Mouse (Mus musculus): ENCODE results near the gene Cldn6. TPM values are rescaled to one million over a fixed set of nuclear protein-coding genes. Genes with fewer than 3 reads are reported as not detected.

The Cldn6 gene
- polyA plus RNA-seq, 2 experiments = 11.3 to 13.6 TPM

- peaks cover 7% of the 10 kb centered on the region; the same call in 1 of the 2 replicates for H3K4me1 ChIP-seq (ENCODE audit: control insufficient read depth, insufficient read depth, low read length)
- no peak overlapping the region for H3K9ac ChIP-seq (ENCODE audit: low read depth, low read length, severe bottlenecking)
- H3K4me2 ChIP-seq (replicated peaks; ENCODE audit: low read depth, low read length, severe bottlenecking) = no peak overlapping the region
- H3K27me3 ChIP-seq (ENCODE audit: control insufficient read depth, insufficient read depth, low read length) = peaks cover 12% of the 10 kb centered on the region
- TF ChIP-seq POLR2A (IDR thresholded peaks at IDR 0.05; ENCODE audit: borderline replicate concordance, extremely low read depth, insufficient read depth, insufficient read length) = no peak
- no peaks in the 10 kb centered on the region for H3K9me3 ChIP-seq (ENCODE audit: control insufficient read depth, low read length)
- ATAC-seq (ENCODE audit: low FRiP score, low read depth) (no peak), DNase-seq (ENCODE audit: low spot score) (no peak)
- no peak overlapping the region for H3K27ac ChIP-seq (replicated peaks; ENCODE audit: low read depth, low read length)
- no peaks in the 10 kb centered on the region for H3K36me3 ChIP-seq (ENCODE audit: control insufficient read depth, insufficient read depth, low read length)
- WGBS = 53% methylated on average over 1 of the region's 1 CpGs
- no peak overlapping the region for H3K4me3 ChIP-seq (replicated peaks; ENCODE audit: low read length)
These were observed 15.4 kb downstream of the Cldn6 start for GRCm38 (mm10) chr17:23694491-23694890.

- H3K9ac ChIP-seq (ENCODE audit: low read depth, low read length, severe bottlenecking) = no peak overlapping the region
- ATAC-seq (ENCODE audit: low FRiP score, low read depth) (no peak), DNase-seq (ENCODE audit: low spot score) (no peak)
- WGBS = 6% methylated on average over 3 of the region's 3 CpGs
- no peak overlapping the region for H3K4me2 ChIP-seq (replicated peaks; ENCODE audit: low read depth, low read length, severe bottlenecking)
- H3K27ac ChIP-seq (replicated peaks; ENCODE audit: low read depth, low read length) = no peak overlapping the region
- TF ChIP-seq POLR2A (IDR thresholded peaks at IDR 0.05; ENCODE audit: borderline replicate concordance, extremely low read depth, insufficient read depth, insufficient read length) = no peak
- no peaks in the 10 kb centered on the region for H3K9me3 ChIP-seq (ENCODE audit: control insufficient read depth, low read length)
- H3K27me3 ChIP-seq (ENCODE audit: control insufficient read depth, insufficient read depth, low read length) = peaks cover 23% of the 10 kb centered on the region
- no peaks in the 10 kb centered on the region for H3K36me3 ChIP-seq (ENCODE audit: control insufficient read depth, insufficient read depth, low read length)
- H3K4me1 ChIP-seq (ENCODE audit: control insufficient read depth, insufficient read depth, low read length) = peaks cover 7% of the 10 kb centered on the region; the same call in 1 of the 2 replicates
- H3K4me3 ChIP-seq (replicated peaks; ENCODE audit: low read length) = no peak overlapping the region
These were observed 16.8 kb downstream of the Cldn6 start for GRCm38 (mm10) chr17:23695801-23696200.

- no peak for TF ChIP-seq POLR2A (IDR thresholded peaks at IDR 0.05; ENCODE audit: borderline replicate concordance, extremely low read depth, insufficient read depth, insufficient read length)
These were observed 20.4 kb downstream of the Cldn6 start for GRCm38 (mm10) chr17:23699131-23700077.

GRCm38 (mm10) chr17:23700079-23700478 lies 21.0 kb downstream of the Cldn6 start:
- DNase-seq (ENCODE audit: low spot score) (peak; percentile 90), ATAC-seq (ENCODE audit: low FRiP score, low read depth) (peak; percentile 88)
- no peak for TF ChIP-seq POLR2A (IDR thresholded peaks at IDR 0.05; ENCODE audit: borderline replicate concordance, extremely low read depth, insufficient read depth, insufficient read length)
- H3K4me3 ChIP-seq (replicated peaks; ENCODE audit: low read length) = peak overlapping the region; percentile 62
- 2% methylated on average over 21 of the region's 28 CpGs for WGBS
- H3K9ac ChIP-seq (ENCODE audit: low read depth, low read length, severe bottlenecking) = peak overlapping the region; percentile 43
- no peaks in the 10 kb centered on the region for H3K9me3 ChIP-seq (ENCODE audit: control insufficient read depth, low read length)
- peaks cover 27% of the 10 kb centered on the region for H3K27me3 ChIP-seq (ENCODE audit: control insufficient read depth, insufficient read depth, low read length)
- H3K4me2 ChIP-seq (replicated peaks; ENCODE audit: low read depth, low read length, severe bottlenecking) = peak overlapping the region; percentile 99
- H3K36me3 ChIP-seq (ENCODE audit: control insufficient read depth, insufficient read depth, low read length) = no peaks in the 10 kb centered on the region
- peaks cover 7% of the 10 kb centered on the region; the same call in 1 of the 2 replicates for H3K4me1 ChIP-seq (ENCODE audit: control insufficient read depth, insufficient read depth, low read length)
- no peak overlapping the region for H3K27ac ChIP-seq (replicated peaks; ENCODE audit: low read depth, low read length)

More at GRCm38 (mm10) chr17:23699131-23700077, 20.4 kb downstream of the Cldn6 start:
- H3K9ac ChIP-seq (ENCODE audit: low read depth, low read length, severe bottlenecking) = peak overlapping the region; percentile 43
- peaks cover 7% of the 10 kb centered on the region; the same call in 1 of the 2 replicates for H3K4me1 ChIP-seq (ENCODE audit: control insufficient read depth, insufficient read depth, low read length)
- no peaks in the 10 kb centered on the region for H3K9me3 ChIP-seq (ENCODE audit: control insufficient read depth, low read length)
- no peak overlapping the region for H3K27ac ChIP-seq (replicated peaks; ENCODE audit: low read depth, low read length)
- H3K4me3 ChIP-seq (replicated peaks; ENCODE audit: low read length) = peak overlapping the region; percentile 62
- DNase-seq (ENCODE audit: low spot score) (no peak), ATAC-seq (ENCODE audit: low FRiP score, low read depth) (0 out of 2 replicates have a peak, but pooled peaks have one; percentile 20)
- 1% methylated on average over 39 of the region's 101 CpGs for WGBS
- H3K4me2 ChIP-seq (replicated peaks; ENCODE audit: low read depth, low read length, severe bottlenecking) = peak overlapping the region; percentile 99
- no peaks in the 10 kb centered on the region for H3K36me3 ChIP-seq (ENCODE audit: control insufficient read depth, insufficient read depth, low read length)
- peaks cover 27% of the 10 kb centered on the region for H3K27me3 ChIP-seq (ENCODE audit: control insufficient read depth, insufficient read depth, low read length)

- H3K4me1 ChIP-seq (ENCODE audit: control insufficient read depth, insufficient read depth, low read length) = peaks cover 3% of the 10 kb centered on the region; the same call in 1 of the 2 replicates
- 85% methylated on average over 9 of the region's 9 CpGs for WGBS
- no peak for ATAC-seq (ENCODE audit: low FRiP score, low read depth)
These were observed 24.3 kb downstream of the Cldn6 start for GRCm38 (mm10) chr17:23703301-23703700.

More at GRCm38 (mm10) chr17:23703301-23703700, 24.3 kb downstream of the Cldn6 start:
- Histone ChIP-seq H3K9ac (ENCODE audit: low read depth, low read length, severe bottlenecking) (no peak overlapping the region), H3K9me3 (ENCODE audit: control insufficient read depth, low read length) (no peaks in the 10 kb centered on the region), H3K36me3 (ENCODE audit: control insufficient read depth, insufficient read depth, low read length) (no peaks in the 10 kb centered on the region), H3K27me3 (ENCODE audit: control insufficient read depth, insufficient read depth, low read length) (peaks cover 27% of the 10 kb centered on the region), H3K27ac (replicated peaks; ENCODE audit: low read depth, low read length) (no peak overlapping the region), H3K4me3 (replicated peaks; ENCODE audit: low read length) (no peak overlapping the region), H3K4me2 (replicated peaks; ENCODE audit: low read depth, low read length, severe bottlenecking) (no peak overlapping the region)
- DNase-seq (ENCODE audit: low spot score) = no peak
- no peak for TF ChIP-seq POLR2A (IDR thresholded peaks at IDR 0.05; ENCODE audit: borderline replicate concordance, extremely low read depth, insufficient read depth, insufficient read length)
